16 mouse cellular contexts compared by ENCODE assay signal in the genomic region with DNA sequence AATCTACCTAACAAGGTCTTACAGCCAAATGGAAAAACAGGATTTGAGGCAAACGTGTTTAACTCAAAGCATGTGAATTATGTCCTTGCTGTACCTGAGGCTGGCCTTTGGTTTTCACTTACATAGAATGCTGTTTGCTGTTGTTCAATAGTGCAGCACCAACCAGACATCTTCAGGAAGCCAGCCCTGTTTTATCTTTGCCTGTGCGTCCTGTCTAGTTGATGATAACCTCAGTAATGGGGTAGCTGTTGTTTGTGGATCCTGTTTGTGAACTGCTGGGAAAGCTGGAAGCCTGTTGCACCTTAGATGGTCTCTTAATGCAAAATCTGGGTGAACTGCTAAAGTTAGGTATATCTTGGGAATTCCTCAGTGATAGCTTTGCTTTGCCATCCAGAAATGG.
"Had no signal": no experiment of that assay in that cellular context is flagged by ENCODE, and none has a peak within 500 bp of the region (broad histone marks: within the 10 kb centered on the region; RNA-seq: fewer than 3 reads in every experiment).

No protein-coding gene starts in this region.

- H3K27ac ChIP-seq: intestine, embryonic 15.5 days; kidney, embryonic 15.5 days; limb, embryonic 15.5 days; lung, embryonic 15.5 days; midbrain, embryonic 15.5 days; neural tube, embryonic 12.5 days had no signal

- H3K4me2 ChIP-seq: midbrain, embryonic 11.5 days had no signal

- H3K4me3 ChIP-seq: intestine, embryonic 15.5 days; neural tube, embryonic 12.5 days had no signal

- H3K36me3 ChIP-seq: intestine, embryonic 15.5 days had no signal

- ATAC-seq: intestine, embryonic 15.5 days; midbrain, embryonic 15.5 days had no signal

- H3K9ac ChIP-seq: intestine, embryonic 15.5 days; kidney, embryonic 15.5 days; lung, embryonic 15.5 days; midbrain, embryonic 15.5 days; neural tube, embryonic 12.5 days had no signal

- DNase-seq: kidney, adult 18-20 months; kidney, postnatal 25 days; layer of hippocampus, adult 9-11 months; left cerebral cortex, postnatal 4 days; lung, postnatal 14 days; right cerebral cortex, postnatal 4 days; spleen, adult 18-20 months; thymus, adult 18-20 months; thymus, postnatal 25 days had no signal

- H3K27me3 ChIP-seq: intestine, embryonic 15.5 days; kidney, embryonic 15.5 days; limb, embryonic 15.5 days; lung, embryonic 15.5 days; midbrain, embryonic 15.5 days; neural tube, embryonic 12.5 days had no signal

- H3K9me3 ChIP-seq: intestine, embryonic 15.5 days; kidney, embryonic 15.5 days; limb, embryonic 15.5 days; lung, embryonic 15.5 days; midbrain, embryonic 15.5 days; neural tube, embryonic 12.5 days had no signal
